Mouse (Mus musculus) MN1 (cell line): ENCODE measurements around the gene Socs4.
A peak's percentile ranks its signal among the peaks of the same experiment; 100 is the strongest.

Experiments used
- DNase-seq: peaks from one replicate; pipeline ENCODE4 v3.0.0-alpha.2; 2016; ENCODE audit warnings: low spot score

Gene Socs4

DNA sequence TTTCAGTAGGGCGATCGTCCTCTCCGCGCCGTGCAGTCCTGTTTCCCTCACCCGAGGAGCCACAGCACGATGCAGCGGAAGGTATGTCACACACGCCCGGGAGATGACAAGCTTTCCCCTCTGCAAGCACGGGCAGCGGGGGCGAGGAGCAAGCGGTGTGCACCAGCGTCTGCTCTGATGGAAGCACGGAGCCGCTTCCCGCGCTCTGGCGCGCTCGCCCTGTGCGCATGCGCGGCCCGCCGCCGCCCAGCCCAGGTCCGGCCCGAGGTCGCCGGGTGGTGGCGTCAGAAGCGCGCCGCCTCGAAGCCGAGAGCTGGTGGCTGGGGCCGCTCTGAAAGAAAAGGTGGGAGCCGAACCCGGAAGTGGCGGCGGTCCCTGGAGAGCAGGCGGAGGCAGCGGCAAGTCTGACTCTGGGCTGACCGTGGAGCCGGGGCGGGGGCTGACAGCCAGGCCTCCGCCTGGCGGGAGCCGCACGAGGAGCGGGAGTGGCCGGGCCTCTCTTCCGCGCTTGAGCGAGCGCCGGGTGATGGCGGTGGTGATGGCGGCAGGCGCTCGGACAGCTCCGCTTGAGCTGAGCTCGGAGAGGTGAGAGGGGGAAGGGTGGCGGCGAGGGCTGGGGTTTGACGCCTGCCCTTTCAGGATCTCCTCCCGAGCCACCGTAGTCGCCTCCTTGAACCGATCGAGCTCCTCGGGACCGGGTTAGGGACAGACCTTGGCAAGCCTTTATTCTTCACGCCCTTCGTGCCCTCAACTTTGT, at the start of gene Socs4, which contains the start of gene Wdhd1:
Gene Socs4, plus strand, starts transcription at position 295 of the 757 bp plus-strand sequence.
Gene Wdhd1, minus strand, starts transcription at position 221 of the 757 bp plus-strand sequence.
- DNase-seq = peak; percentile 95

DNA sequence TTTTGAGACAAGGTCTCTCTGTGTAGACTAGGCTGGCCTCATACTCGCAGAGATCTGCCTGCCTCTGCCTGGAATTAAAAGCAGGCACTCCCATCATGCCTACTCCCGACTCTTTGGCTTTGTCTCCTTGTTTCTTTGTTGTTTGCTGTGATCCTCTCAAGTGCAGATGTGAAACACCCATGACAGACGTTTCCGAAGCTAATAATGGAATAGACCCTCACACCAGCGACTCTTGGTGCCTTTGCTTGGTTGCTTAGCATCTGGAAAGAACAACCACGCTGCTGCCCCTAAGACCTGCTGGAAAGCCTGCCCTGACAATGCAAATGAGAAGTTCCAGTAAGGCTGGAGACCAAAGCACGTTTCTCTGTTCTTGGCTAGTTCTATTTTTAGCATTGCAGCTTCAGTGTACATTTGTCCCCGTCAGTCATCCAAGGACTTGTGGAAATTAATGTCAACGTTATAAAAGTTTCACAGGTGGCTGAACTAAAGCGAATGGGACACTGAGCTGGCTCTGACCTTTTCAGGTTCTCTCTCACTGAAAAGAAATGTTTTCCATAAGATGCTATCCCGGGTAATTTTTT, 46.8 kb upstream of the Socs4 start:
- DNase-seq = no peak

DNA sequence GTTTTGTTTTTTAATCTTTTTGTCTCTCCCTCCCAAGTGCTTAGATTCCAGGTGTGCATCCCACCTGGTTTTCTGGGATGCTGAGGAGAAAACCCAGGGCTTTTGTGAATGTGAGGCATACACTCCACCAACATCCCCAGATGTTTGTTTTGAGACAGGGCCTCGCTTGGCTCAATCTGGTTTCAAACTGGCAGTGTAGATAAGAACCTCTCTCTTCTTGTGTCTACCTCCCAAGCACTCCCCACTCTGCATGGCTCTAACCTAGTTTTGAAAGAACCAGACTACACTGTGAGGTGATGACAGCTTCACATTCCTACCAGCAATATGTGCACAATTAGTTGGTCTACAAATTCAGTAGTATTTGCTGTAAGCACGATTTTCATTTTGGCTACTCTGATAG, 43.1 kb upstream of the Socs4 start:
- no peak for DNase-seq

DNA sequence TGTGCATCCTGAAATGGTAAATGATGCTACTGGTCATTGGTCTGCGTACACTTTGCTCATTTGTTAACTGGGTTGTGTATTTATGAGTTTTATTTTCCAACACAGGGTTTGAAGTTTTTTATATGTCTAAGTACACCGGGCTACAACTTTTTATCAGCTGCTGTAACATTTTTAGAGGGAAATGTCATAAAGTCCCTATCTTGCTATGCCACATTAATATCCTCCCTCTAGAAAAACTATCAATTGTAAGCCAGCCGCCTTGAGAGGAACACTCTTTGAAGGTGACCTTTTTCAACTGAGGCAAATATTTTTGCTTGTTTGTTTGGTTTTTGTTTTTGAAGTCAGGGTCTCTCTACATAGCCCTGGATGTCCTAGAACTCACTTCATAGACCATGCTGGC, 42.7 kb upstream of the Socs4 start:
- DNase-seq = no peak

DNA sequence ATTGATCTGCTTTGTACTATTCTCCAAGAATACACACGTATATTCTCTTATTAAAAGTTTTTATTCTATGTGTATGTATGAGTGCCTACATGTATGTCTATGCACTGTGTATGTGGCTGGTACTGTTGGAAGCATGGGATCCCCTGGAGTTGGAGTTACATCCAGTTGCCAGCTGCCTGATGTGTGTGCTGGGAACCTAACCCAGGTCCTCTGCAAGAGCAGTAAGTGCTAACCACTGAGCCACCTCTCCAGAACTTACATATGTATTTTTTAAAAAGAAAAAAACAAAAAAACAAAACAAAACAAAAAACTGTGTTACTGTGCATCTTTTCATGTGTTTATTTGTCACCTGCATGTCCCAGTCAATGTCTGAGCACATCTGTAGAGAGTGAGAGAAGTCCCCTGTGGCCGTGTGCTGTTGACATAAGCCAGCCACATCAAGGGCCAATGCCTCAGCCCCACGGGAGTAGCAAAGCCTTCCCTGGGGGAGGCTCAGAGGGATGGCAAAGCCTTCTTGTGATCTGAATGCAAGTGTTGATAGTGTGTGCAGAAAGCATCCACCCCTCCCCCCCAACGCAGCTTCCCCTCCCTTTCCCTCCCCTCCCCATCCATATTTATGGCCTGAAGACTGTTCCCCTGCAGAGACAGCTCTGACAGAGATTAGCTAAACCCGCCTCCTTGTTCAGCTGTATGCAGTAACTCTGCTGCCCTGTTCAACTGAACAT, 42.0 kb upstream of the Socs4 start:
- DNase-seq = no peak

DNA sequence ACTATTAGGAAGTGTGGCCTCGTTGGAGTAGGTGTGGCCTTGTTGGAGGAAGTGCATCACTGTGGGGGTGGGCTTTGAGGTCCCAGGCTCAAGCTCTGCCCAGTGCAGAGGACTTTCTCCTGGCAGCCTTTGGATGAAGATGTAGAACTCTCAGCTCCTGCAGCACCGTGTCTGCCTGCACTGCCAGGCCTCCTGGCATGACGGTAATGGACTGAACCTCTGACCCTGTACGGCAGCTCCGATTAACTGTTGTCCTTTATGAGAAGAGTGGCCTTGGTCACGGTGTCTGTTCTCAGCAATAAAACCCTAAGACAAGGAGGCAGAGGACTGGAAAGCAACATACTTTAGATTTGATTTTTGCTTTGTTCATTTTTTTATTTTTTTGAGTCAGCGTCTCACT, 40.2 kb upstream of the Socs4 start:
- no peak for DNase-seq

DNA sequence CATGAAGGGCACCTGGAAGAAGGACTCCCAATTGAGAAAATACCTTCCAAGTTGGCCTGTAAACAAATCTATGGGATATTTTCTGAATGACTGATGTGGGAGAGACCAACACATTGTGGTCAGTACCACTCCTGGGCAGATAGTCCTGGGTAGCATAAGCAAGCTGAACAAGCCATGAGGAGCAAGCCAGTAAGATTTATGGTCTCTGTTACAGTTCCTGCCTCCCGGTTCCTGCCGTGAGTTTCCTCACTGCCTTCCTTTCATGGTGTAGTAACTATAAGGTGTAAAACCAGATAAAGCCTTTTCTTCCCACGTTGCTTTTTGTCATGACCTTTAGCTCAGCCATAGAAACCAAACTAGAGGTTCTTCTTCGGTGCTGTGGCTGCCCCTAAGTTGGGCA, 39.4 kb upstream of the Socs4 start:
- DNase-seq = no peak

DNA sequence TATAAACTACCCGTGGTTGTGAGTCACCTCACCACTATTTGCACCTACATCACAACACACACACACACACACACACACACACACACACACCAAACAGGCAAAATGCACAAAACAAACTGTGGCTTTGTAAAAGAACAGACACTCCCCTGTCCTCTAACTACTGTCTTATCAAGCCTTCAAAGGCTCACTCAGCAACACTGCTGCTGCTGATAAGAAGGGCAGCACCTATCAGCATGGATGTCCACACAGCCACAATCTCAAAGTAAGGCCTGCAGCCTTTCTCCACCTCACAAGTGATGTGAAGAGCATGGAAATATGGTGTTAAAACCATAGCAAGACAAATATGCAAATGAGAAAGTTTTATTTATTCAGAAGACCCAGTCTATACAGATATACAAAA, 36.1 kb upstream of the Socs4 start:
- no peak for DNase-seq

DNA sequence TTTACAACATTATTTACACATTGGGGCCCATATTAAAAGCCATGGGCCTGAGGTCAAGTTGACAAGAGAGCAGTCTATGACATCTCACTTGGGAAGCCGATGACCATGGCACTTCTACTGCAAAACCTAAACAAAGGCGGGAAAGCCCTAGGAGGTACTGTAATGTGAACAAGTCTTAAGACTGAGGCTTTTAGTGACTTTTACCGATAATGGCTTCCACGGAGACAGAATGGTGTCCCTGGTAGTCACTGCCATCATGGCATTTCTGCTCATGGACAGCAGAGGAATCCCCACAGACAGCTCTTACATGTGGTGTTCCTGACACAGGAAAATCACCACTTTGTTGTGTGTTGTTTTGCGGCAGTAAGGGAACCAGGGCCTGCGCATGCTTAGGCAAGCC, 35.7 kb upstream of the Socs4 start:
- no peak for DNase-seq

DNA sequence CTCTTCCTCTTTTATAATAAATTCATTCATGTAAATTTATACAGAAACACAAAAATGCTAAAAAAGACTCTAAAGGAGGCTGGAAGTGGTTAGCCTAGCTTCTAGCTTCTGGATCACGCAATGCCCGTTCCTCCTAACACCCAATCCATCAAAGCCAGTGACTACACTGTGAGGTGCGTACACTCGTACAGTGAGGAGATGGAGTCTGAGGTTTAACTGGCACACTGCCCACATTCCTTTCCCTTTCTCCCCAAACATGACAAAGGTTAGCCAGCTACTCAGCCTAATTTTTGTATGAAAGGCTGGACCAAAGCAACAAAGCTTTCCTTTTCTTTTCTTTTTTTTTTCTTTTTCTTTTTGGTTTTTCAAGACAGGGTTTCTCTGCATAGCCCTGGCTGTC, 34.0 kb upstream of the Socs4 start:
- DNase-seq = no peak

DNA sequence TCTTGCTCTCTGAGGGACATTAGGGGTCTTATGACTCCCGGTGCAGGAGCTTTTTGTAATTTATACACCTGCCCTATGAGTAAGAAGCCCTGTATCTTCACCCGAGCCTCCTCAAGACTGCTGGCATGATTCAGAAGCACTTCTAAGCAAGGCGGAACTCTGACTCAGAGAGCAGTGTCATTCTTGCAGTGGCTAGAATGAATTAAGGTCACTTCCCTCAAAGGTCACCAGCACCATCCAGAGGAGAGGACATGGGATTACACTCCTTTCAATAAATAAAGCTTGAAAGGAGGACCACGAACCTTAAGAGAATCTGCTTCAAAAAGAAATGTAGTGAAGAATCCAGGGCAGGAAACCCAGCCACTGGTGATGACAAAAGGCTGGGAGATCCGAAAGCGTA, 26.9 kb upstream of the Socs4 start:
- DNase-seq = peak; percentile 84

DNA sequence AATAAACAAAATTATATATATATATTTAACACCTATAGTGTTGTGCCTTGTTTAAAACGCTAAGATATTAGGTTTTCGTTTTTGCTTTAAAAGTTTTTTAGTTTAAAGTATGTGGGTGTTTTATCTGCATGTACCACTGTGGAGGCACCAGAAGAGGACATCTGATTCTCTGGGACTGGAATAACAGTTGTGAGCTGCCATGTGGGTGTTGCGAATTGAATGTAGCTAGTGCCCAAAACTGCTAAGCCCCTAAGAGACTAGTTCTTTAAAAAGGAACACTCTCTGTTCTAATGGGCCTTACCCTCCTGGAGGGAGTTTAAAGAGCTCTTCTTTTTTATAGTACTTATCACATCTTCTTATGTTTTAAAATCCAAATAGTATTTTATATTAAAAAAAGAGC, 11.9 kb upstream of the Socs4 start:
- DNase-seq = no peak

DNA sequence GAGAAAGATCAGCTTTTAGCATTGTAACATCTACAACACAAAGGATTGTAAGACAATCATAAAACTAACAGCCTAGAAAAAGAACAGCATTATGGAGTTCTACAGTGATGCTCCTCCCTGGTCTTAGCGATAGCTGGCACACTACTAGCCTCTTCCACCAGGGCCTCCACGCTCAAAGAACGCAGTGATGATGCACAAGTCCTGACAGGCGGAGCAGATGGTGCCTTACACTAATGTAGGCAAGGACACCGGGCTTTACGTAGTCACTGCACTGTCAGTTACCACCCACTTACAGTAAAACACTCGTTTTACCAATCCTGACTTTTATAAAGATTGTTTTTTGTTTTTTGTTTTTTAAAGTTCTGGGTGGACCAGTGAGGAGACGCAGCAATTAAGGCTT, 10.9 kb upstream of the Socs4 start:
- no peak for DNase-seq

DNA sequence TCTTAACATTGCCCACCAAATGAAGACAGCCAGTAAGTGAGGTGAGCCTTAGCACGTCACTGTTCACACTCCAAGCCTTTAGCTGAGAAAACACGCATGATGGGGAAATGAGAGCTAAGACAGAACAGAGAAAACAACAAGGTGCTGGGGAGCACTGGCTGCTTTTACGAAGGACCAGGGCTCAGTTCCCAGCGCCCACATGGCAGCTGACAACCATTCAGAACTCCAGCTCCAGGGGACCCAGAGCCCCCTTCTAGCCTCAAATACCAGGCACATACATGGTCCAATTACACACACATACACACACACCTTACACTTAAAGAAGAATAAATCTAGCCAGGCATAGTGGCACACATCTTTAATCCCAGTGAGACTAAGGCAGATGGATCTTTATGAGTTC, 7.7 kb upstream of the Socs4 start:
- no peak for DNase-seq

DNA sequence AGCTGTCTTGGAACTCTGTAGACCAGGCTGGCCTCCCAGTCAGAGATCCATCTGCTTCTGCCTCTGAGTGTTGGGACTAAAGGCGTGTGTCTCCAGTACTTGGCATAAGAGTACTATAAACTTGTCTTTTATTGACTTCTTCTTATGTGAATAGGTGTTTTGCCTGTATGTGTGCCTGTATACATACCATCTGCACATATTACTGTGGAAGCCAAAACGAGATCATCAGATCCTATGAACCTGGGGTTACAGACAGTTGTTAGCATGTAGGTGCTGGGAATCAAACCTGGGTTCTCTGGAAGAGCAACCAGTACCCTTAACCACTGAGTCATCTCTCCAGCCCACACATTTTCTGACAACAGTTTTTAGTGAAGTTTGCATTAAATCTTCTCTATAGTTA, 7.0 kb upstream of the Socs4 start:
- no peak for DNase-seq

DNA sequence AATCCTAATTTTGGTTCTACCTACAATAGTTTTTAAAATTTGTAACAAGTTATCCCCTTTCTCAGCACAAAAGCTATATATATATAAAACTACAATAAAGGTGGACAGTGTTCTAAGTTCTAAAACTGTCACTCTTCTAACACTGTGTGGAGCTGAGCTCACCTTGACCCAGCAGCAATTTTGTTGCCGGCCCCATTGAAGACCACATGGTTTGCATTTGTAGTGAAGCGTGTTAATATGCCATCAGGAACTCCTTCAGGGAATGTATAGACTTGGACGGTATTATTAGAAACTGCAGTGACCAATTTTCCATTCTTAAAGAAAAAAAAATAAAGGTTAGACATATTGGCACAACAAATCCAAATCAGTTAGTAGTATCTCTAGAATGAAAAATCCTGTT, 3.0 kb upstream of the Socs4 start:
- DNase-seq = no peak

DNA sequence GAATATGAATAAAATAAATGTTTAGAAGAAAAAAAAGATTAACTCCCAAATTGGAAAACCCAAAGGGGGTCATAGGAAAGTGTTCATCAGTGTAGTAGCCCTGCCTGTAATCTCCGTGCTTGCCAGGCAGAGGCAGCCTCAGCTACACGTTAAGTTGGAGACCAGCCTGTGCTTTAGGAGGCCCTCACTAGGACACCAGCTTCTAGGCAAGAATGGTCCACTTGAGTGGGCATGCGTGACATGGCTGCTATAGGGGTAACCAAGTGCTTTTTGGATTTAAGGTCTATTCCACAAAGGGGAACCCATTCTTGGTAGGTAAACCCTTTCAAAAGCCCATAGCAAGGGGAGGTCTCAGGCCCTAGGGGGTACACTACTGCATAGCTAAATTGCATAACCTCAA, 1.3 kb upstream of the Socs4 start:
- DNase-seq = peak; percentile 52

DNA sequence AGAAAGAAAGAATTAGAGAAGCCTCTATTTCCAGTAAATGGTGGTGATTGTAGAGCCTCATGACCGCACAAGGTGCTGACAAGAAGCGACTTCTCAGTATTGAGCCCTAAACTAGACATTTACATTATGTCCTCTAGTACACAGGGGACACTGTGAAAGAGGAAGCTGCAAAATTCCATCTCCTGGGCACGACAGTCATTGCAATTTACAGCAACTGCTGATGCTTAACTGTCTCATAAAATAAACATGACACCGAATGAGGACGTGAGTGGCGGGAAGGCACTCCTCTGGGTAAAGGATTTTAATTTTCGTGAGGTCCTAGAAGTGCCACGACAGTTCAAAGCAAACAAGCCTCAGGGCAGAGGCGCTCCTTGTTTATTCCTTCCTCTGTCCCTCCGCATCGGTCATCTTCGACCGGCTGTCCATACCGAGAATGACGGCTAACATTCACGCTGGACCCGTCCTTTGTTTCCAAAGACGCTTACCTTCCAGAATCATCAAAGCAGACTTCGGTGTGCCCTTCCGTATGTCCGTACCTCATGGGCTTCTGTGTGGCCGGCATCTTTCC, 611 bp upstream of the Socs4 start:
- DNase-seq = peak; percentile 57

DNA sequence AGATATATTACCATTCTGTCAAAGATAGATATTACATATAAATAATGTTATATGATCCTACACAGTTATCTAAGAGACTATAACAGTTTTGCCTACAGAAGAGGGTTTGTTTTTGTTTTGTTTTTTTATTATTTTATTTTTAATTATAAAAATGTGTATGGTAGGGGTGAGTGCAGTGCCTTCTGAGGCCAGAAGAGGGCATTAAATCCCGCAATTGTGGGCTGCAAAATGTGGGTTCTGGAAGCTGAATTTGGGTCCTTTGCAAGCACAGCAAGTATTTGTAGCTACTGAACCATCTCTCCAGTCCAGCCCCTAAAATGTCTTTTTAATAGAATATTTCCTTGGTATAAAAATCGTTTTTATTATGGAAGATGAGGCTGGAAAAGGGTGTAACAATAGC, 2.3 kb downstream of the Socs4 start:
- no peak for DNase-seq

DNA sequence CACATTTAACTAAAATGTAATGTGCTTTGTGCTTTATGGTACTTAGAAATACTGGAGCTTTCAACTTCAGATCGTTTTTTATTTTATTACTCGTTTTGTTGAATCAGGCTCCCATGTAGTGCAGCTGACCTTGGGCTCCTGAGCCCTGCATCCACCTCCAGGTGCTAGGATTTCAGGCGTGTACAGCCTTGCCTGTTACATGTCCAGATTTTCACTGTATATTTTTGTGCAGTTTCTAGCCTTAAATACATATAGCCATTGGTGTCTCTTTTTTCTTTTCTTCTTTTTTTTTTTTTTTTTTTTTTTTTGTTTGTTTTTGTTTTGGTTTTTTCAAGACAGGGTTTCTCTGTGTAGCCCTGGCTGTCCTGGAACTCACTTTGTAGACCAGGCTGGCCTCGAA, 4.8 kb downstream of the Socs4 start:
- DNase-seq = no peak

DNA sequence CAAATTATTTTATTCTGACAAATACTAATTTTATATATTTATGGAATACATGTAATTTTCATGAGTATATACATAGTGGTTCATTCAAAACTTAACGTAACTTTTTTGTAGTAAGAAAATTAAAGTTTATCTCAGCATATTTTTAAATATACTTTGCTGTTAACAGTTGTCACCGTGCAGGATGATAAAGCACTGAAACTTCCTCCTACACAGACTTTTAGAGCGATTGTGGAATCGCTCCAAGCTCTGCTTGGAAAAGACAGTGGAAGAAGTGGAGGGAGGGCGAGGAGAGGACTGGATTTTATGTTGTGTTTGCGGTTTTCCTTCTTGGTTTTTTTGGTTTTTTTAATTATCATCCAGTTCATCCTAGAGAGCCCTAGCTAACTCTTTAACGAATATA, 6.8 kb downstream of the Socs4 start:
- DNase-seq = no peak

DNA sequence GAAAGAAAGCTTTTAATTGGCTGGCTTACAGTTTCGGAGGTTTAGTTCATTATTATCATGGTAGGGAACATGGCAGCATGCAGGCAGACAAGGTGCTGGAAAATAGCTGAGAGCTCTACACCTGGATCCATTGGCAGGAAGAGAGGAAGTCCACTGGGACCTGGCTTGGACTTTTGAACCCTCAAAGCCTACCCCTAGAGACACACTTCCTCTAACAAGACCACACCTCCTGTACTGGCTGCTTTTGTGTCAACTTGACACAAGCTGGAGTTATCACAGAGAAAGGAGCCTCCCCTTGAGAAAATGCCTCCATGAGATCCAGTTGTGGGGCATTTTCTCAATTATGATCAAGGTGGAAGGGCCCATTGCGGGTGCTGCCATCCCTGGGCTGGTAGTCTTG, 8.5 kb downstream of the Socs4 start:
- DNase-seq = no peak

DNA sequence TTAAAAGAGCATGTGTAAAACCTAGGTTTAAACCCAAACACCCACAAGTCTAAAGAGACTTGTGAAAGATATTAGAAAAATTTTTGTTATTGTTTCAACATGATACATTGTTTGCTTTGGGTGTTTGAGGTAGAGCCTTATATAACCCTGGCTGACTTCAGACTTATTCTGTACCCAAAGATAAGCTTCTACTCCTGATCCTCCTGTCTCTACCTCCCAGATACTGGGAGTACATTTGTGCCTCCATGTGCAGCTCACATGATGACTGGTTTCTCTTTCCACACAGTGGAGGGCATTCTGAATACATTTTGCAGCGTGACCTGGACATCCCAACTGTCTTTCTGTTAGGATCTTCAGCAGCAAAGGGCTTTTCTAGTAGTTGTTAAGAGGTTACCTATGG, 9.5 kb downstream of the Socs4 start:
- no peak for DNase-seq
